Mouse (Mus musculus) natural killer cell, adult 2 months (primary cell): ENCODE results near the gene Vmn2r39.
"Not testable (repeated sequence)": the region's sequence is repeated elsewhere in the genome, so short reads cannot be mapped to it uniquely, and the experiment has no call there.

Experiments used
- DNase-seq, 2 experiments: peaks; one replicate each; pipeline ENCODE4 v3.0.0; 2022; ENCODE audit warnings: low spot score in 2 of 2

Gene Vmn2r39

GRCm38 (mm10) chr7:9030698-9031097 is at the start of gene Vmn2r39:
Gene Vmn2r39, minus strand, starts transcription at chr7:9030798.
- not testable (repeated sequence) for DNase-seq

GRCm38 (mm10) chr7:9065353-9065752 is 34.8 kb upstream of the Vmn2r39 start:
- not testable (repeated sequence) for DNase-seq
